Mouse (Mus musculus) hindbrain, embryonic 10.5 days (tissue): Measurements from ENCODE around the gene Dock8. TPM values are rescaled to one million over a fixed set of nuclear protein-coding genes. Genes with fewer than 3 reads are reported as not detected.
"Not testable (repeated sequence)": the region's sequence is repeated elsewhere in the genome, so short reads cannot be mapped to it uniquely, and the experiment has no call there.

Experiments used
- DNase-seq: peaks from one replicate; pipeline ENCODE4 v3.0.0-alpha.2; 2017; ENCODE audit warnings: low spot score
- H3K27ac ChIP-seq: fragments of 300-500 bp; sonication (generic); 2 replicates; pipeline ENCODE4 v1.5.1; 2016; ENCODE audit warnings: mild to moderate bottlenecking, moderate library complexity
- H3K27me3 ChIP-seq: fragments of 300-500 bp; sonication (generic); 2 replicates; pipeline ENCODE4 v1.6.1; 2016; ENCODE audit warnings: mild to moderate bottlenecking; ENCODE audit not compliant: poor library complexity, insufficient read depth, severe bottlenecking
- H3K36me3 ChIP-seq: fragments of 300-500 bp; sonication (generic); 2 replicates; pipeline ENCODE4 v1.6.1; 2016; ENCODE audit warnings: mild to moderate bottlenecking, moderate library complexity
- H3K4me1 ChIP-seq: fragments of 300-500 bp; sonication (generic); replicated peaks from 2 replicates; pipeline ENCODE4 v1.6.1; 2016; ENCODE audit warnings: mild to moderate bottlenecking
- H3K4me3 ChIP-seq: fragments of 300-500 bp; sonication (generic); 2 replicates; pipeline ENCODE4 v1.5.1; 2016; ENCODE audit warnings: mild to moderate bottlenecking, moderate library complexity
- H3K9me3 ChIP-seq: fragments of 300-500 bp; sonication (generic); 2 replicates; pipeline ENCODE4 v1.6.1; 2016; ENCODE audit warnings: mild to moderate bottlenecking, moderate library complexity
- WGBS: fragments of 180-500 bp; shearing (Covaris S2); methylation state at CpG from one replicate; pipeline ENCODE4 v1.1.7; 2016; 5-methylcytosine and 5-hydroxymethylcytosine counted together
- polyA plus RNA-seq: library from polyadenylated mRNA; unstranded; fragments of >200 nt; fragmentation: Nextera tagmentation; extraction: Ambion mirVana; gene quantifications from 2 replicates; pipeline ENCODE4 v1.2.1, GENCODE M21; 2016

Gene Dock8
- polyA plus RNA-seq, 1 experiment from 2014 or later, result 2.2 TPM

DNA sequence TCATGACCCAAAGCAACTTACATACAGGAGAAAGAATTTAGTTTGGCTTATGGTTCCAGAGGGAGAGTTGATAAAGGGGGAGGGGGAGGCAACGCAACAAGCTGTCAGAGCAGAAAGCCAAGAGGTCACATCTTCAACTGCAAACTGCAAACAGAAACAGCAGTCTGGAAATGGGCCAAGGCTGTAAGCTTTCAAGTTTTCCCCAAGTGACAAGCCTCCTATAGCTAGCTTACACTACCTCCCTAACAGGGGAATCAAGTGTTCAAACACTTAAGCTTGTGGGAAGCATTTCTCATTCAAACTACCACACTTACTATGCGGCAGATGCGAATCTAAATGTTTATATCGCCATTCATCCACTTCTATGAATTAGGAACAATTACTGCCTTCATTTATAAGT lies 4.5 kb downstream of the Dock8 start:
- Histone ChIP-seq H3K27ac (no peak overlapping the region), H3K9me3 (no peaks in the 10 kb centered on the region), H3K4me3 (no peak overlapping the region), H3K36me3 (no peaks in the 10 kb centered on the region), H3K4me1 (peaks cover 9% of the 10 kb centered on the region; the same call in 1 of the 2 replicates), H3K27me3 (peaks cover 43% of the 10 kb centered on the region)
- DNase-seq, result no peak
- WGBS, result 76% methylated on average over 4 of the region's 4 CpGs

DNA sequence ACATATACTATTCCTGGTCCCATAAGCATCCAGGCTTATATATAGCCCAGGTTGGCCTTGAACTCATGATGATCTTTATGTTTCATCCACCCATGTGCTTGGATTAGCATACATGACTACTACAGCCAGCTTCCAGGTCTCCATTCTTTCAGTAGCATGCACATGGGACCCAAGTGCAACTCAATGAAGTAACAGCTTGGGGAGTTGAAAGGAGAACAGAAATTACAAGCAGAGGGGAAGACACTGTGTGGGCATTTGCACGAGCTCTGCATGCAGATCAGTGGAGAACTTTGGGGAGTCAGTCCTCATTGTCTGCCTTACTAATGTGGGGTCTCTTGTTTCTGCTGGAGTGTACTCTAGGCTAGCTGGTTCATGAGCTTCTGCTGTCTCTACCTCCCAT lies 7.4 kb downstream of the Dock8 start:
- WGBS, result 67% methylated on average over 1 of the region's 1 CpGs

DNA sequence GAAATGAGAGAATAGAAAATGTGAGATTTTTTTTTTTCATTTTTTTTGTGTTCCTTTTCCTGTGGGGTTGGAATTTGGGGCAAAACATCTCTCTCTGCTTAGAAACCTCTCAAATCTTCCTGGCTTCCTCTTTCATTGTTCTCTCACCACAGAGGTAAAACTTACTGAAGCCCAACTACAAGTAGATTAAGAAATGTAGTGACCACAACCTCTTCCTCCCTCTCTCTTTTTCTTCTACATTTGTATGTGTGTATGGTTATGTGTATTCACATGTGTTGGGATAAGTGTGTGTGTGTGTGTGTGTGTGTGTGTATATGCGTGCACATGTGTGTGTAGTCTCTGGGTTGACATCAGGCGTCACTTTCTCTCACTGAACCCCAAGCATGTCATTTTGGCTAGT lies 9.2 kb downstream of the Dock8 start:
- 90% methylated on average over 2 of the region's 2 CpGs for WGBS
- H3K9me3 ChIP-seq, result no peaks in the 10 kb centered on the region

More for the DNA sequence above, 7.4 kb downstream of the Dock8 start:
- Histone ChIP-seq H3K27me3 (peaks cover 15% of the 10 kb centered on the region), H3K4me1 (no peaks in the 10 kb centered on the region), H3K27ac (no peak overlapping the region), H3K4me3 (no peak overlapping the region), H3K36me3 (no peaks in the 10 kb centered on the region), H3K9me3 (no peaks in the 10 kb centered on the region)
- no peak for DNase-seq

DNA sequence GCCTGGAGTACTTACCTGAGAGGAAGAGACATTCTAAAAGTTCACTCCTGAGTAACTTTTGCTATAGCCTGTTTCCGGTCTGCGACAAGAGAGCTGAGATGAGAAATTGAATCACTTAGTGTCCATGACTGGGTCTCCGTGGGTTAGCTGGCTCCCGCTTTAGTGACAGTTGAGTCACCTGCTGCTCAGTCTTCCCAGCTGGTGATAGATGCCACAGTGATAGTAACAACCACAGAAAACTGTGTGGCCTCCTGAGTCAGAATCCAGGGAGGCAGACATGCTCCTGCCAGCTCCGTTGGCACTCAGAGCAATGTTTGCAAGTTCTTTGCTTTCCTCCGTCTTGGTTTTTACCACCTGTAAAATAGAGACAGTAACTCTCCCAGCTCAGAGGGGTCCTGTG lies 23.4 kb downstream of the Dock8 start:
- H3K4me1 ChIP-seq, result no peaks in the 10 kb centered on the region
- H3K36me3 ChIP-seq, result no peaks in the 10 kb centered on the region
- no peak for DNase-seq
- no peak overlapping the region for H3K27ac ChIP-seq
- 93% methylated on average over 6 of the region's 6 CpGs for WGBS
- H3K9me3 ChIP-seq, result no peaks in the 10 kb centered on the region
- no peak overlapping the region for H3K4me3 ChIP-seq
- no peaks in the 10 kb centered on the region for H3K27me3 ChIP-seq

More for the DNA sequence above, 9.2 kb downstream of the Dock8 start:
- no peaks in the 10 kb centered on the region for H3K27me3 ChIP-seq
- no peaks in the 10 kb centered on the region for H3K4me1 ChIP-seq
- no peak for DNase-seq
- no peak overlapping the region for H3K27ac ChIP-seq
- H3K4me3 ChIP-seq, result no peak overlapping the region
- no peaks in the 10 kb centered on the region for H3K36me3 ChIP-seq

DNA sequence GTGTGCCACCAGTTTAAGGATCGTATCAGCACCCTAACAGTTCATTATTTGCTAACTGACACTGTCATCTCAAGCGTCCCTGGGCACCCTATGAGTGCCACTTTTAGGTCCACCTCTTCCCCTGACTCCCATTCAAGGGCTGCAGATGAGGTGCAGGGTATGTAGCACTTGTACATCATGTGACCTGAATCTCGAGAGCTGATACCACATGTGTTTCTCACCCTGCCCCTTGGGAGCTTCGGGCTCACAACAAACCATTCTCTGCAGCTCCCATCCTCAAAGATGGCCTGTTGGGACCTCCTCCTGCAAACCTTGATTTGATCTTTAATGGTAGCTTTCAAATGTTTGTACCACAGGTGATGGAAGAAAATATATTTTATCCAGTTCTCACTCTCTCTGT lies 32.4 kb downstream of the Dock8 start:
- H3K27me3 ChIP-seq, result no peaks in the 10 kb centered on the region
- H3K4me3 ChIP-seq, result no peak overlapping the region
- 82% methylated on average over 4 of the region's 4 CpGs for WGBS
- no peaks in the 10 kb centered on the region for H3K36me3 ChIP-seq
- no peak overlapping the region for H3K27ac ChIP-seq
- H3K9me3 ChIP-seq, result no peaks in the 10 kb centered on the region
- no peaks in the 10 kb centered on the region for H3K4me1 ChIP-seq
- DNase-seq, result no peak

DNA sequence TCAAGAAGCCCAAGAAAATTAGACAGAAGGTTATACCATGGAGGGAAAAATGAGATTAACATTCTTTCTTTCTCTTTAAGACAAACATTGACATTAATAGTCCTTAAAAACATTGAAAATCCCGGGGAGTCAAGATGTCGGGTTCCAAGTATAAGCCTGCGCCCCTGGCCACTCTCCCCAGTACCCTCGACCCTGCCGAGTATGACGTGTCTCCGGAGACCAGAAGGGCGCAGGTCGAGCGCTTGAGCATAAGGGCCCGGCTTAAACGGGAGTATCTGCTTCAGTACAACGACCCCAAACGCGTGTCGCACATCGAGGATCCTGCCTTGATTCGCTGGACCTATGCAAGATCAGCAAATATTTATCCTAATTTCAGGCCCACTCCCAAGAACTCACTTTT lies 33.7 kb downstream of the Dock8 start:
- not testable (repeated sequence) for H3K9me3 ChIP-seq

DNA sequence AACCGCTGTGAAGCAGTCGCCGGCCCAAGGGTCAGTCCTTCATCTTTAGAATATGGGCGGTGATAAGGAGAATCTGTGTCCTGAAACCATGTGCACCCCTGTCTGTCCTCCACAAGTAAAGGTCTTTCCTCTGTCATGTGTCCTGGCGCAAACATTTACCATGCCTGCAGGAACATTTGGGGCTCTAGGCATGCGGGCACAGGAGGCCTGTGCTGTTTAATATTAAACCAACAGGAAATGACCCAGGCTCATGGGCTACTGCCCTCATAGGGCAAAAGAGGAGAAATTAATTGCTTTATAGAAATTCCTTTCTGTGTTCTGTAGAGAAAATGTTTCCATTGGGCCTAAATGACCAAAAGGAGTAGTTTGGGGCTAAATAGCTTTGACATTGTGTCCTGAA lies 36.5 kb downstream of the Dock8 start:
- 93% methylated on average over 6 of the region's 6 CpGs for WGBS
- no peak for DNase-seq
- peaks cover 8% of the 10 kb centered on the region; the same call in 1 of the 2 replicates for H3K4me1 ChIP-seq
- no peaks in the 10 kb centered on the region for H3K27me3 ChIP-seq
- no peak overlapping the region for H3K27ac ChIP-seq
- H3K4me3 ChIP-seq, result no peak overlapping the region
- H3K36me3 ChIP-seq, result no peaks in the 10 kb centered on the region
- no peaks in the 10 kb centered on the region for H3K9me3 ChIP-seq

More for the DNA sequence above, 33.7 kb downstream of the Dock8 start:
- H3K4me3 ChIP-seq, H3K4me1 ChIP-seq, H3K27me3 ChIP-seq, DNase-seq, H3K27ac ChIP-seq, H3K36me3 ChIP-seq: not testable (repeated sequence)
- 91% methylated on average over 10 of the region's 18 CpGs for WGBS

DNA sequence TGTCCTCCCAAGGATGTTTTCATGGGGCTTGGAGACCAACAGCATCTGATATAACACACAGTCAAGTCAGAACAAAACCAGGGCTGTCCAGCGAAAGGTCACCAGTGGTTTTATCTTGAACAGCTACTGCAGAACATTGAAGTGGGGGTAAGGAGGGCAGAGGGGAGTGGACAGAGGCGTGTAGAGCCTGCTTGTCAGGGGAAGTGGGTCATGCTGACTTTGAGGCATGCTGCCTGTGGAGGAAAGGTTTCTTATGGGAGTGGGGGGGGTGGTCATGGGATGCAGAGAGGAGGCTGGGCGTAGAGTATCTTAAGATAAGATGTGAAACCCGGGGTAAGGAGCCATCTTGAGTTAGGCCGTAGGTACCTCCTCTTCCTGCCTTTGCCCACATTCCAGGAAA lies 37.5 kb downstream of the Dock8 start:
- H3K36me3 ChIP-seq, result no peaks in the 10 kb centered on the region
- H3K4me3 ChIP-seq, result no peak overlapping the region
- H3K27me3 ChIP-seq, result no peaks in the 10 kb centered on the region
- WGBS, result 91% methylated on average over 5 of the region's 5 CpGs
- H3K4me1 ChIP-seq, result peaks cover 8% of the 10 kb centered on the region; the same call in 1 of the 2 replicates
- H3K9me3 ChIP-seq, result no peaks in the 10 kb centered on the region
- no peak for DNase-seq
- H3K27ac ChIP-seq, result no peak overlapping the region

DNA sequence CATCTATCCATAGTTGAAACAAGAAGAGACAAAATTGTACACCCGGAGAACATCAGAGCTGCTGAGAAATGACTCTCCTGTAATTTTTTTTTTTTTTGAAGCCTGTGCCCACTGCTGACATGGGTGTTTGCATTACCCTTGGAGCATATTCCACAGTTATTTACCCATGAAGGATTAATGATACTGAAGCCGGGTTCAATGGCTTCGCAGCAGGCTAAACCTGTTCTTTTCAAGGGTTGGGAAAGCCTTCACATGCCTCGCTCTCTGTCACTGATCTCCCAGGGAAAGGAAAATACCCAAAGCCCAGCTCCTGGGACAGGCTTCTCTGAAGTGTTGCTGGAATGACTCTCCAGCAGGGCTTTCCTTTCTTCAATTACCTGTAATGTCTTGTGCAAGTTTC lies 37.9 kb downstream of the Dock8 start:
- Histone ChIP-seq H3K27me3 (no peaks in the 10 kb centered on the region), H3K4me3 (no peak overlapping the region), H3K36me3 (no peaks in the 10 kb centered on the region), H3K4me1 (peaks cover 8% of the 10 kb centered on the region; the same call in 1 of the 2 replicates), H3K9me3 (no peaks in the 10 kb centered on the region), H3K27ac (no peak overlapping the region)
- WGBS, result 88% methylated on average over 4 of the region's 4 CpGs
- DNase-seq, result no peak

DNA sequence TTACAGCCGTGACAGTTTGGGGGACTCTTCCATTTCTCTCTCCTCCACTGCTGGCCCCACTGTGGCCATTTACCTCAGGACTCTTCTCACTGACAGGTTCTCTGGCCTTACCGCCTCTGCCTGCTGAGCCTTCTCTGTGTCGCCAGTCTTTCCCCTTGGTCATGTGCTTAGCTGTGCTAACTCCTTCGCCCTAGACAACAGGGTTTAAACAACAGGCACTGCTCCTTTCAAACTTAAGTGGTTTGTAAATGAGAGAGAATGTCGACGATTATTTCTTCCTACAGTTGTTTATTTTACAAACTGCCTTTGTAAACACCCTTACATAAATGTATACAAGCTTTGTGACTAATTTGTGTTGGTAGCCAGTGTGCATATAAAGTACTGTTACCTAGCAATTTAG lies 39.0 kb downstream of the Dock8 start:
- no peaks in the 10 kb centered on the region for H3K9me3 ChIP-seq
- no peaks in the 10 kb centered on the region for H3K36me3 ChIP-seq
- H3K27me3 ChIP-seq, result no peaks in the 10 kb centered on the region
- no peak for DNase-seq
- no peak overlapping the region for H3K27ac ChIP-seq
- WGBS, result 62% methylated on average over 6 of the region's 6 CpGs
- H3K4me1 ChIP-seq, result peaks cover 8% of the 10 kb centered on the region; the same call in 1 of the 2 replicates
- H3K4me3 ChIP-seq, result no peak overlapping the region

DNA sequence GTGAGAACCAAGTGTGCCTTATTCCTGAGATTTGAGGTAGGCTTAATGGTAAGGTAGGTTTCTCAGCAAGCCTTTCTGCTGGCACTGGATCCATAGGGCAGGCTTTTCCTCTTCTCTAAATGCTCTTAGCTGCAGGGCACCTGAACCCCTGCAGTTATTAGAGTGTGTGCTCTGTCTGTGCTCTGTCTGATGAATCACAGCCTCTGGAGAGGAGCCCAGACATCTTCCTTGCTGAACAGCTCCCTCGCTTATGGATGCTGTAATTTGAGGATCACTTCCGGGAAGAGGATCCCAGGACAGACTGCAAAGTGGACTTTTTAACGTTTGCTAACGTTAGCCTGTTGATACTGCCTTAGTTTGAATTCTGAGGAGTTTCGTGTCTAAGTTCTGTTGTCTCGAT lies 41.9 kb downstream of the Dock8 start:
- DNase-seq, result no peak
- Histone ChIP-seq H3K27ac (no peak overlapping the region), H3K4me1 (peaks cover 8% of the 10 kb centered on the region; the same call in 1 of the 2 replicates), H3K9me3 (no peaks in the 10 kb centered on the region), H3K27me3 (no peaks in the 10 kb centered on the region), H3K36me3 (no peaks in the 10 kb centered on the region), H3K4me3 (no peak overlapping the region)
- 66% methylated on average over 6 of the region's 6 CpGs for WGBS

DNA sequence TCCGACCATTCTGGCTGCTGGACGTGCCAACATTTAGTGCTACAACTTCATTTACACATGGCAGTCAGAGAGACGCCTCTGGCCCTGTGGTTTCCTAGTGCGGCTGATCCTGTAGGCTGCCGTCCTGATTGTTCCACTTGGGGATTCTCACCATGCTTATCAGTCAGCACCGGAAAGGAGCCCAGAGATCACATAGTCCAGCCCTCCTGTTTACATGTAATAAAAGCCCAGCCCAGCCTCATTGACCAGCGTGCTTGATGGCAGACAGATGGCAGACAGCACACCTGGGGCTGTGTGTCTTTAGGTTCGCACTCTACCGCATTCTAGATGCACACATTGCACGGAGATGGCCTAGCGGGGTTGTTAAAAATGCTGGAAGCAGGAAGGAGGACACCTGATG lies 43.6 kb downstream of the Dock8 start:
- 87% methylated on average over 11 of the region's 11 CpGs for WGBS

DNA sequence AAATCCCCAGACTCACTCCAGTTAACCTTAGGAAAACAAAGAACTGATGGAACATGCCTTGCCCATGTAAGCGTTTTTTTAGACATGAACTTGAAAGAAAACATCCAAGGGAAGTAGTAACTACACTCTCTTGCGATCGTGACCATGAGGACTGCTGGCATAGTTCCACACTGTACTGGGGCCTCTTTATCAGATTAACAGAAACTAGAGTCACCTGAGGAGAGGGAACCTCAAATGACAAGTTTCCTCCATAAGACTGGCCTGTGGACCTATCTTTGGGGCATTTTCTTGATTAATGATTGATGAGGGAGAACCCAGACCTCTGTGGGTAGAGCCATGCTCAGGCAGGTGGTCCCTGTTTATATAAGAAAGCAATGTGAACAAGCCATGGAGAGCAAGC lies 44.7 kb downstream of the Dock8 start:
- Histone ChIP-seq H3K4me1 (no peaks in the 10 kb centered on the region), H3K9me3 (no peaks in the 10 kb centered on the region), H3K27ac (no peak overlapping the region), H3K27me3 (no peaks in the 10 kb centered on the region), H3K4me3 (no peak overlapping the region), H3K36me3 (no peaks in the 10 kb centered on the region)
- DNase-seq, result no peak
- WGBS, result 94% methylated on average over 3 of the region's 3 CpGs

More for the DNA sequence above, 43.6 kb downstream of the Dock8 start:
- DNase-seq, result no peak
- Histone ChIP-seq H3K27me3 (no peaks in the 10 kb centered on the region), H3K4me3 (no peak overlapping the region), H3K9me3 (no peaks in the 10 kb centered on the region), H3K36me3 (no peaks in the 10 kb centered on the region), H3K27ac (no peak overlapping the region), H3K4me1 (peaks cover 8% of the 10 kb centered on the region; the same call in 1 of the 2 replicates)

DNA sequence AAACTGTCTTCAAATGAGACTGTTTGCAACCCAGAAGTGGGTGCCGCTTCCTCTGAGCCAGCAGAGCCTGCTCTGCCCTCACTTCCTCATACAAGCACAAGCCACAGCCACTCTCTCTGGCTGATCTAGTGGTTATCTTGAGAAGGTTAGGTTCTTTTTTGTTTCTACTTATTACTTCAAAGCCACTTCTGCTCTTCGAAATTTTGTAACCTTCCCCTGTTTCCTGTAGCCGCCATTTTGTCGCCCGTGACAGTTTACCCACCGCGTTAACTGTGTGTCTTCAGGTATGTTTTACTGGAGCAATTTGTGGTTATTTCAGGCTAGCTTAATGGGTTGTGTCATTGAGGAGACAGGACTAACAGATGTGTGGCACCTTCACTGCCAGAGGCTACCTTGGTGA lies 53.0 kb downstream of the Dock8 start:
- H3K27me3 ChIP-seq, result no peaks in the 10 kb centered on the region
- whole genome bisulfite sequencing, result 92% methylated on average over 7 of the region's 7 CpGs
- DNase-seq, result no peak
- no peak overlapping the region for H3K27ac ChIP-seq
- 0 out of 2 replicates have a peak, but pooled peaks cover 3% of the 10 kb centered on the region for H3K4me1 ChIP-seq
- H3K4me3 ChIP-seq, result no peak overlapping the region
- H3K9me3 ChIP-seq, result no peaks in the 10 kb centered on the region
- no peaks in the 10 kb centered on the region for H3K36me3 ChIP-seq
